Mouse (Mus musculus): Measurements from ENCODE around the gene Vmn2r21.
"Not testable (repeated sequence)": the region's sequence is repeated elsewhere in the genome, so short reads cannot be mapped to it uniquely, and the experiment has no call there.

The Vmn2r21 gene

DNA sequence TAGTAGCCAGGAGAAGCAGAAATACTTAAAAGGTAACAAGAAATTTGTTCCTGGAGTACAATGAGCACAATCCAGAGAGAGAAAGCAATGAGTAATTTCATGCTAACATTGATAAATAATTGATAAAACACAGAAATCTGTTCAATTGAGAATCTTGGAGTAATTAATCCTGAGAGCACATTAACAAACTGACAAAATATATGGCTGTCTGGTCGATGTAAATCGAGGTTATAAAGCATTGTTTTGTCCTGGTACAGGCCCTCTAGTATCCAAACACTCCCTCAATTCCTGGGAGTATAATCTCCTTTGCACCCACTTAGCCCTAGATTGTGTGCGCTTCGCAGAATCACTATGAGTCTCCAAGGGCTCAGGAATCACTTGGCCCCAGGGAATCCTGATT is at the start of gene Vmn2r21:
TSS of gene Vmn2r21 (minus strand) at position 101 of the 400 bp plus-strand sequence.
- DNase-seq (ENCODE audit: low spot score in 2 of 2), result not testable (repeated sequence)

DNA sequence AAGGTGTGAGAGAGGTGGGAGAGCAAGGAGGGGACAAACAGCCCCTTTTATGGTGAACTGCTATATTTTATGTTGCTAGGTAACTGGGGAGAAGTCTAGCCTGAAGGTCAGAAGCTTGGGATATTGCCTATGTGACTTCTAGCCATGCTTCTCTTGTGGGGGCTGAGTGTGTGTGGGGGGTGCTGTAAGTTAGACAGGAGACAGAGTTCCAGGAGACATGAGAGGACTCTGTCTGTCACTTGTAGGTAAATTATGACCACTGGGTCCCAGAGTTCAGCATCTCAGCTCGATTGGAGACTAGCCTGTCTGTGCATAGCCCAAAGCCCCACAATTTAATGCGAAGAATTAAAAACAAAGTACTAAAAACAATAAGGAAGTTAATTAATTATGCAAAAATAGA is 41.5 kb upstream of the Vmn2r21 start:
- not testable (repeated sequence) for DNase-seq (ENCODE audit: low spot score in 2 of 2)

DNA sequence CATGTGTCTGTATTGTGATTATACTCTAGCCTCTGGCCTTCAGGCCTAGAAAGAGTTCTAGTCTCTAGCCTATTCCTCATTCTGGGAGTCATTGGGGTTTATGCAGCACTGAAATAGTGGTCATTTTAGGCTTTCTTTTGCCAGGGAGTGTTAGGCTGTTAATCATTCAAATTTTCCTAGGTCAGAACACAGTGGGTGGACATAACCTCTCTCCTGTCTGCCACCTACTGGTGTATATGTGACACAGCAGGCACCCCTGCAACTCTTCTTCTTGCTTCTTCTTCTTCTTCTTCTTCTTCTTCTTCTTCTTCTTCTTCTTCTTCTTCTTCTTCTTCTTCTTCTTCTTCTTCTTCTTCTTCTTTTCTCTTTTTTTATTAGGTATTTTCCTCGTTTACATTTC is 6.5 kb upstream of the Vmn2r21 start:
- not testable (repeated sequence) for DNase-seq (ENCODE audit: low spot score in 2 of 2)

DNA sequence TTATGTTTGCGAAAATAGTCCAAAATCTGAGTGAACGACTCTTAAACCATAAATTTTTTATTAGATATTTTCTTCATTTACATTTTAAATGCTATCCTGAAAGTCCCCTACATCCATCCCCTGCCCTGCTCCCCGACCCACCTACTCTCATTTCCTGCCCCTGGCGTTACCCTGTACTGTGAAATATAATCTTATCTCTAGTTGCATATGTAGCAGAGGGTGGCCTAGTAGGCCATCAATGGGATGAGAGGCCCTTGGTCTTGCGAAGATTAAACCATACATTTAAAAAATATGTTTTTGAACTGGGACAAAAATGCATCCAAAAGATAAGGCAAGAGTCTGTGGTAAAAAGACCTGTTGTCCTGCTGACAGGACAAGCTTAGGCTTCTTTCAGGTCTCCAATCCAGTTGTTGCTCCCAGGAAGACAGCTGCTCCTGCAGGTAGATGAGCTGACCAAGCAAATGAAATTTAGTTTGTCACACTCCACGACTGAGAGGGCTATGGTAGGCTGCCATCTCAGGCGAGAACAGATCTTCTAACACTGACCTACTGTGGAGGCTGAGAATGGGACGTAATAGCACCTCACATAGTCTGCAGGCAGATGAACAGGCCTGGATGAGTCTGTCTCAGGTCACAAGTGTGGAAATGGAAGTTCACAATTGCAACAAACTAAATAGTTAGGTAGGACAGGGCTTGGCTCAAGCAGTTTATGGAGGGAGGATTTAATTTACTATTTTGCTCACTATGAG is 10.8 kb downstream of the Vmn2r21 start:
- not testable (repeated sequence) for DNase-seq (ENCODE audit: low spot score in 2 of 2)

DNA sequence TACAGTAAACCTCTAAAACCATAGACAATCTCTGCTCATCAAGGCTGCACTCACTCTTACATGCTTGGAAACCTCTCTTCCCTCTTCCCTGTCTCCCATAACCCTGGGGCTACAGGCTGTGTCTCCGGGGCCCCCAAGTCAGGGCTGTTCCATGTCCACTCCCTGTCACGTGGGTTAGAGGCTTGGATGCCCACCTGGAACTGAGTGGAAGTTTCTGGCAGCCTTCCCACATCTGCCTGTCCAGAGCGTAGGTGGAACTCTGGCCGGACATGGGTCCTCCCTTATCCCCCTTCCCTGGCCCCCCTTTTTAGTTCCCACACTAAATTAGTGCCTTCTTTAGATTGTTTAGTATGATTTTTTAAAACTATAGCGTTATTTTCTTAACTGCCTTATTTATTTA is 60.2 kb downstream of the Vmn2r21 start:
- DNase-seq (ENCODE audit: low spot score in 2 of 2), result not testable (repeated sequence)

DNA sequence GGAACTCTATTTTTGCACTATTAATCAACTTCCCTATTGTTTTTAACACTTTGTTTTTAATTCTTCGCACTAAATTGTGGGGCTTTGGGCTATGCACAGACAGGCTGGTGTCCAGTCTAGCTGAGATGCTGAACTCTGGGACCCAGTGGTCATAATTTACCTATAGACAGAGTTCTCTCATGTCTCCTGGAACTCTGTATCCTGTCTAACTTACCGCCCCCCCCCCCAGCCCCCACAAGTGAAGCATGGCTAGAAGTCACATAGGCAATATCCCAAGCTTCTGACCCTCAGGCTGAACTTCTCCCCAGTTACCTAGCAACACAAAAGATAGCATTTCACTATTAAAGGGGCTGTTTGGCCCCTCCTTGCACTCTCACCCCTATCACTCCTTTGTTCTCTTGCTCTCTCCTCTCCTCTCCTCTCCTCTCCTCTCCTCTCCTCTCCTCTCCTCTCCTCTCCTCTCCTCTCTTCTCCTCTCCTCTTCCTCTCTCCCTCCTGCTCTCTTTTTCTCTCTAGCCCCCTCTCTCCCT is 60.7 kb downstream of the Vmn2r21 start:
- not testable (repeated sequence) for DNase-seq (ENCODE audit: low spot score in 2 of 2)

DNA sequence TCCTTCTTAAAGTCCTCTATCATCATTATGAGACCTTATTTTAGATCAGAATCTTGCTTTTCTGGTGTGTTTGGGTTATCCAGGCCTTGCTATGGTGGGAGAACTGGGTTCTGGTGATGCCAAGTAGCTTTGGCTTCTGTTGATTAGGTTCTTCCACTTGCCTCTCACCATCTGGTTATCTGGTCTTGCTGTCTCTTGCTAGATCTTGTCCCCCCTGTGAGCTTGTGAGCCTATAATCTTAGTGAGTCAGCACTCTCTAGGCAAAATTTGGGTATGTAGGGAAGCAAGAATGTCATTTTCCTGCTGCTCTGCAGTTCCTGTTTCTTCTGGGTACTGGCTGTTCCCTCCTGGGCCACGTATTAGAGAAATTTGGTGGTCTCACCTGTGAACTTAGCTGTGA is 64.6 kb downstream of the Vmn2r21 start:
- DNase-seq (ENCODE audit: low spot score in 2 of 2), result not testable (repeated sequence)
